Mouse (Mus musculus) bone marrow macrophage, adult 2 months (primary cell): ENCODE measurements around the gene Epha4.

Experiments
- CTCF ChIP-seq: IDR thresholded peaks from 2 replicates; pipeline ENCODE4 v1.5.1; 2012; ENCODE audit warnings: low read depth, mild to moderate bottlenecking, low read length, moderate library complexity
- POLR2A ChIP-seq: IDR thresholded peaks from 2 replicates; pipeline ENCODE4 v1.6.1; 2012; ENCODE audit warnings: mild to moderate bottlenecking, low read depth, low read length, borderline replicate concordance

GRCm38 (mm10) chr1:77412285-77412684 is 102.6 kb downstream of the Epha4 start:
- TF ChIP-seq POLR2A (no peak), CTCF (no peak)
